17 mouse cellular contexts compared by ENCODE assay signal in genomic region chr17:13670227-13670626, GRCm38 (mm10).
DNase-seq lines count a peak whose midpoint lies in the region; ATAC-seq and TF ChIP-seq lines count a peak whose summit lies in the region.
"Had no signal": no experiment of that assay in that cellular context is flagged by ENCODE, and none has a peak within 500 bp of the region (broad histone marks: within the 10 kb centered on the region; RNA-seq: fewer than 3 reads in every experiment).

No protein-coding gene starts in this region.

- peak; percentile 73 for ATAC-seq in kidney, embryonic 15.5 days (replicated peaks; ENCODE audit: low FRiP score)
- no peak for ATAC-seq in forebrain, embryonic 15.5 days (replicated peaks)
- ATAC-seq in midbrain, embryonic 12.5 days (ENCODE audit: low FRiP score, low read depth) = no peak
- no peak for ATAC-seq in megakaryocyte progenitor cell, adult 5-6 weeks (replicated peaks; ENCODE audit: poor library complexity)
- ATAC-seq: intestine, postnatal 0 days had no signal

- no peak overlapping the region for H3K4me2 ChIP-seq in kidney, embryonic 15.5 days
- H3K4me2 ChIP-seq in forebrain, embryonic 15.5 days (replicated peaks) = no peak overlapping the region
- H3K4me2 ChIP-seq in midbrain, embryonic 12.5 days (replicated peaks) = no peak overlapping the region
- H3K4me2 ChIP-seq: embryonic facial prominence, embryonic 15.5 days; heart, embryonic 15.5 days had no signal

- H3K36me3 ChIP-seq in kidney, embryonic 15.5 days = no peaks in the 10 kb centered on the region
- no peaks in the 10 kb centered on the region for H3K36me3 ChIP-seq in kidney, adult 2 months (ENCODE audit: control insufficient read depth, insufficient read depth, low read length)
- H3K36me3 ChIP-seq in forebrain, embryonic 15.5 days = no peaks in the 10 kb centered on the region
- H3K36me3 ChIP-seq in midbrain, embryonic 12.5 days = no peaks in the 10 kb centered on the region
- H3K36me3 ChIP-seq: embryonic facial prominence, embryonic 15.5 days; heart, embryonic 15.5 days had no signal

- H3K9me3 ChIP-seq in kidney, embryonic 15.5 days (replicated peaks) = no peaks in the 10 kb centered on the region
- H3K9me3 ChIP-seq in forebrain, embryonic 15.5 days = no peaks in the 10 kb centered on the region
- no peaks in the 10 kb centered on the region for H3K9me3 ChIP-seq in midbrain, embryonic 12.5 days
- H3K9me3 ChIP-seq: embryonic facial prominence, embryonic 15.5 days; heart, embryonic 15.5 days had no signal

- TF ChIP-seq POLR2A in kidney, adult 2 months (IDR thresholded peaks at IDR 0.05; ENCODE audit: low read depth, low read length) = no peak

- H3K27me3 ChIP-seq in kidney, embryonic 15.5 days = no peaks in the 10 kb centered on the region
- H3K27me3 ChIP-seq in kidney, adult 2 months (replicated peaks; ENCODE audit: control insufficient read depth, insufficient read depth, low read length) = no peaks in the 10 kb centered on the region
- no peaks in the 10 kb centered on the region for H3K27me3 ChIP-seq in forebrain, embryonic 15.5 days
- H3K27me3 ChIP-seq in midbrain, embryonic 12.5 days = no peaks in the 10 kb centered on the region
- H3K27me3 ChIP-seq: embryonic facial prominence, embryonic 15.5 days; heart, embryonic 15.5 days had no signal

- TF ChIP-seq CTCF in kidney, adult 2 months (conservative IDR thresholded peaks at IDR 0.05; ENCODE audit: insufficient read depth, insufficient read length, low read depth, low read length) = no peak

- no peak for DNase-seq in kidney, adult 2 months
- peak; percentile 55 for DNase-seq in retina, postnatal 1 day
- no peak for DNase-seq in spleen, postnatal 4 days (ENCODE audit: low spot score in 2 of 2)
- DNase-seq in right cerebral cortex, postnatal 14 days = no peak
- DNase-seq: adrenal gland, postnatal 36 days; B cell, adult 2 months; left cerebral cortex, postnatal 4 days; lung, postnatal 14 days; thymus, postnatal 14 days had no signal

- no peak overlapping the region for H3K4me3 ChIP-seq in kidney, embryonic 15.5 days (replicated peaks)
- no peak overlapping the region for H3K4me3 ChIP-seq in kidney, adult 2 months (ENCODE audit: insufficient read depth, low read depth, low read length)
- no peak overlapping the region for H3K4me3 ChIP-seq in forebrain, embryonic 15.5 days
- no peak overlapping the region for H3K4me3 ChIP-seq in midbrain, embryonic 12.5 days
- H3K4me3 ChIP-seq: embryonic facial prominence, embryonic 15.5 days; heart, embryonic 15.5 days had no signal

- H3K9ac ChIP-seq in kidney, embryonic 15.5 days = no peak overlapping the region
- H3K9ac ChIP-seq in forebrain, embryonic 15.5 days (replicated peaks) = no peak overlapping the region
- H3K9ac ChIP-seq in midbrain, embryonic 12.5 days (replicated peaks) = no peak overlapping the region
- H3K9ac ChIP-seq: embryonic facial prominence, embryonic 15.5 days; heart, embryonic 15.5 days; liver, embryonic 14.5 days had no signal

- H3K27ac ChIP-seq in kidney, embryonic 15.5 days = peak overlapping the region; percentile 39
- H3K27ac ChIP-seq in kidney, adult 2 months (ENCODE audit: insufficient read depth, low read depth, low read length) = no peak overlapping the region
- H3K27ac ChIP-seq in forebrain, embryonic 15.5 days (replicated peaks) = peak overlapping the region; percentile 95
- peak overlapping the region; percentile 97 for H3K27ac ChIP-seq in midbrain, embryonic 12.5 days (replicated peaks)
- H3K27ac ChIP-seq: heart, embryonic 15.5 days; liver, embryonic 14.5 days had no signal

- peaks cover 44% of the 10 kb centered on the region for H3K4me1 ChIP-seq in kidney, embryonic 15.5 days
- peaks cover 18% of the 10 kb centered on the region; the same call in 1 of the 2 replicates for H3K4me1 ChIP-seq in kidney, adult 2 months (ENCODE audit: control insufficient read depth, insufficient read depth, low read length)
- H3K4me1 ChIP-seq in forebrain, embryonic 15.5 days = peaks cover 49% of the 10 kb centered on the region
- peaks cover 55% of the 10 kb centered on the region for H3K4me1 ChIP-seq in midbrain, embryonic 12.5 days
